Mouse (Mus musculus) ovary, adult 10 weeks (tissue): ENCODE measurements around the gene Sult2b1. TPM values are rescaled to one million over a fixed set of nuclear protein-coding genes. Genes with fewer than 3 reads are reported as not detected.

ENCODE experiments used
- polyA plus RNA-seq: library from polyadenylated mRNA; stranded (reverse); fragments of 350-450 nt; fragmentation: Illumina TruSeq; extraction: RNeasy Lipid Tissue Mini Kit (QIAGEN cat#74804); gene quantifications from one replicate; pipeline ENCODE4 v1.2.3, GENCODE M21; 2014

Gene Sult2b1
- polyA plus RNA-seq, 1 experiment from 2014 or later = not detected

Other genes with a start within 250 kb of the Sult2b1 start
- not detected for gene Hsd17b14, start 229.8 kb downstream of the Sult2b1 start, polyA plus RNA-seq
- gene Bcat2, start 214.5 kb downstream of the Sult2b1 start, polyA plus RNA-seq = 2.1 TPM
- gene Fgf21, start 169.2 kb downstream of the Sult2b1 start, polyA plus RNA-seq = not detected
- not detected for gene Fut1, start 167.4 kb downstream of the Sult2b1 start, polyA plus RNA-seq
- gene Izumo1, start 162.9 kb downstream of the Sult2b1 start, polyA plus RNA-seq = not detected
- not detected for gene Rasip1, start 157.2 kb downstream of the Sult2b1 start, polyA plus RNA-seq
- 0.51 TPM for gene Mamstr, start 144.7 kb downstream of the Sult2b1 start, polyA plus RNA-seq
- 0.94 TPM for gene Fut2, start 118.3 kb downstream of the Sult2b1 start, polyA plus RNA-seq
- gene Ntn5, start 100.6 kb downstream of the Sult2b1 start, polyA plus RNA-seq = not detected
- not detected for gene Sec1, start 90.3 kb downstream of the Sult2b1 start, polyA plus RNA-seq
- gene Car11, start 84.8 kb downstream of the Sult2b1 start, polyA plus RNA-seq = not detected
- 10.6 TPM for gene Dbp, start 79.6 kb downstream of the Sult2b1 start, polyA plus RNA-seq
- gene Rpl18, start 69.2 kb downstream of the Sult2b1 start, polyA plus RNA-seq = 1.6 TPM
- gene Sphk2, start 66.7 kb downstream of the Sult2b1 start, polyA plus RNA-seq = 0.40 TPM
- gene Fam83e, start 63.5 kb downstream of the Sult2b1 start, polyA plus RNA-seq = not detected
- gene Spaca4, start 58.9 kb downstream of the Sult2b1 start, polyA plus RNA-seq = not detected
- gene Lmtk3, start 931 bp downstream of the Sult2b1 start, polyA plus RNA-seq = not detected
- gene Cyth2, start 29.9 kb upstream of the Sult2b1 start, polyA plus RNA-seq = 14.9 TPM
- gene Kcnj14, start 40.1 kb upstream of the Sult2b1 start, polyA plus RNA-seq = not detected
- 0.86 TPM for gene Grwd1, start 46.3 kb upstream of the Sult2b1 start, polyA plus RNA-seq
- 81.7 TPM for gene Kdelr1, start 88.1 kb upstream of the Sult2b1 start, polyA plus RNA-seq
- gene Grin2d, start 93.7 kb upstream of the Sult2b1 start, polyA plus RNA-seq = not detected
- gene Syngr4, start 112.0 kb upstream of the Sult2b1 start, polyA plus RNA-seq = not detected
- 0.46 TPM for gene Tmem143, start 112.3 kb upstream of the Sult2b1 start, polyA plus RNA-seq
- gene Emp3, start 136.7 kb upstream of the Sult2b1 start, polyA plus RNA-seq = 2.5 TPM
- 1.1 TPM for gene Ccdc114, start 139.4 kb upstream of the Sult2b1 start, polyA plus RNA-seq
- not detected for gene Abcc6, start 245.6 kb upstream of the Sult2b1 start, polyA plus RNA-seq
- gene Nomo1, start 249.0 kb upstream of the Sult2b1 start, polyA plus RNA-seq = 4.2 TPM